Mouse (Mus musculus) limb, embryonic 11.5 days (tissue): ENCODE results near the gene Grwd1. TPM values are rescaled to one million over a fixed set of nuclear protein-coding genes. Genes with fewer than 3 reads are reported as not detected.
A peak's percentile ranks its signal among the peaks of the same experiment; 100 is the strongest.

Experiments
- ATAC-seq: fragments of 200-750 bp; cut with Nextera tagmentation; 2 replicates; pipeline ENCODE4 v1.8.0; 2017; ENCODE audit warnings: low read depth; ENCODE audit not compliant: insufficient number of reproducible peaks, low FRiP score, low TSS enrichment
- DNase-seq: peaks from one replicate; pipeline ENCODE4 v3.0.0-alpha.2; 2015; ENCODE audit warnings: low spot score
- H3K27ac ChIP-seq: fragments of 300-500 bp; sonication (generic); replicated peaks from 2 replicates; pipeline ENCODE4 v1.5.1; 2014; ENCODE audit warnings: low read depth, mild to moderate bottlenecking, low read length
- H3K27me3 ChIP-seq: fragments of 300-500 bp; sonication (generic); 2 replicates; pipeline ENCODE4 v1.6.1; 2014; ENCODE audit warnings: mild to moderate bottlenecking, low read length, mixed read lengths; ENCODE audit not compliant: control insufficient read depth, insufficient read depth
- H3K36me3 ChIP-seq: fragments of 300-500 bp; sonication (generic); 2 replicates; pipeline ENCODE4 v1.6.1; 2014; ENCODE audit warnings: mild to moderate bottlenecking, low read length, moderate library complexity, mixed read lengths; ENCODE audit not compliant: control insufficient read depth, insufficient read depth
- H3K4me1 ChIP-seq: fragments of 300-500 bp; sonication (generic); 2 replicates; pipeline ENCODE4 v1.6.1; 2014; ENCODE audit warnings: low read length, mixed read lengths; ENCODE audit not compliant: control insufficient read depth, insufficient read depth
- H3K4me2 ChIP-seq: fragments of 300-500 bp; sonication (generic); 2 replicates; pipeline ENCODE4 v1.6.1; 2014; ENCODE audit warnings: low read depth, mild to moderate bottlenecking, moderate library complexity; ENCODE audit not compliant: severe bottlenecking
- H3K4me3 ChIP-seq: fragments of 300-500 bp; sonication (generic); 2 replicates; pipeline ENCODE4 v1.5.1; 2014; ENCODE audit warnings: low read depth, low read length
- H3K9ac ChIP-seq: fragments of 300-500 bp; sonication (generic); 2 replicates; pipeline ENCODE4 v1.6.1; 2014; ENCODE audit warnings: mild to moderate bottlenecking, low read length
- H3K9me3 ChIP-seq: fragments of 300-500 bp; sonication (generic); 2 replicates; pipeline ENCODE4 v1.6.1; 2016; ENCODE audit warnings: low read length; ENCODE audit not compliant: control insufficient read depth
- WGBS: fragments of 180-500 bp; shearing (Covaris S2); extraction: QIAGEN DNeasy Blood & Tissue Kit; methylation state at CpG from one replicate; pipeline ENCODE4 v1.1.7; 2014; 5-methylcytosine and 5-hydroxymethylcytosine counted together
- polyA plus RNA-seq: library from polyadenylated mRNA; unstranded; fragments of >200 nt; fragmentation: Nextera tagmentation; extraction: Ambion mirVana; gene quantifications from 2 replicates; pipeline ENCODE4 v1.2.1, GENCODE M21; 2014

The Grwd1 gene
- polyA plus RNA-seq, 1 experiment from 2014 or later, result 94.3 TPM

DNA sequence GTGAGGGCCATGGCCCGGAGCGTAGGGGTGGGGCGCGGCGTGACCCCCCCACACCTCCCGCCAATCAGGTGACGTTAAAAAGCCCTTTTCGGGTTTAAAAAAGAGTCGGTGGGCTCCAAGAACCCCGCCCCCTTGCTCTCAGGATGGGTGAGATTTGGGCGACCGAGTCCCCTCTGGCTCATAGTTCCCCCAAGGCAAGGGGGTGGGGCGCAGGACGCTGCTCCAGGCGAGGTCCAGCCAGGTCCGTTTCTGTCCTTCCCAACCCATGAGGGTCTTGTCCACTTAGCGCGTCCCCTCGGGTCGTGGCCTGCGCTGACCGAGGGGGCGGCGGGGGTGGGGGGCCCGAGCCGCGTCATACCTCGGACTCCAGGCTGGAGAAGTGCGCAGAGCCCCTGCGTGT, 1.7 kb upstream of the Grwd1 start:
- H3K4me2 ChIP-seq, result peak overlapping the region; percentile 43
- WGBS, result 11% methylated on average over 30 of the region's 30 CpGs
- ATAC-seq, result no peak
- H3K27ac ChIP-seq, result no peak overlapping the region
- H3K9ac ChIP-seq, result no peak overlapping the region
- peaks cover 12% of the 10 kb centered on the region for H3K4me1 ChIP-seq
- DNase-seq, result no peak
- peak overlapping the region; percentile 28; the same call in 1 of the 2 replicates for H3K4me3 ChIP-seq
- H3K36me3 ChIP-seq, result peaks cover 4% of the 10 kb centered on the region; the same call in 1 of the 2 replicates
- H3K27me3 ChIP-seq, result peaks cover 46% of the 10 kb centered on the region
- H3K9me3 ChIP-seq, result no peaks in the 10 kb centered on the region; the same call in 1 of the 2 replicates

DNA sequence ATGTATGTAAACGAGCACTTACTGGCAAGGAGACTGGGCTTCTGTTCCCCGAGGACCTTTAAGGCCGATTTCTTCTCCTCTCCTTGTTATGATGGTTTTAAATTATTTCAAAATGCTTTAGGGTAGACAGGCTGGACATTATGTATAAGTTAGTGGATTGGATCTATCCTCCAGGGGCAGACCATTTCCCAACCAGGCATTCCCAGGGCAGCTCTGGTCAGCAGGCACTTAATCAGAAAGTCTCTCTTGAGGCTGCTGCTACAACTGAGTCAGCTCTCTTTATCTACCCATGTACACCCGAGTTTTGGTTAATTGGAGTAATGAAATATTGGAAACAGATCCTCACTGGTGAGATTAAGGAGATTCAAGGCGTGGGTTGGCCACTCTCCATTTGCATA, 383 bp upstream of the Grwd1 start:
- H3K4me2 ChIP-seq, result peak overlapping the region; percentile 66
- WGBS, result 21% methylated on average over 5 of the region's 5 CpGs
- ATAC-seq, result no peak
- peaks cover 13% of the 10 kb centered on the region; the same call in 1 of the 2 replicates for H3K36me3 ChIP-seq
- H3K27ac ChIP-seq, result no peak overlapping the region
- DNase-seq, result no peak
- H3K9ac ChIP-seq, result no peak overlapping the region
- H3K27me3 ChIP-seq, result peaks cover 46% of the 10 kb centered on the region
- H3K4me1 ChIP-seq, result peaks cover 12% of the 10 kb centered on the region
- H3K4me3 ChIP-seq, result peak overlapping the region; percentile 95
- no peaks in the 10 kb centered on the region; the same call in 1 of the 2 replicates for H3K9me3 ChIP-seq

DNA sequence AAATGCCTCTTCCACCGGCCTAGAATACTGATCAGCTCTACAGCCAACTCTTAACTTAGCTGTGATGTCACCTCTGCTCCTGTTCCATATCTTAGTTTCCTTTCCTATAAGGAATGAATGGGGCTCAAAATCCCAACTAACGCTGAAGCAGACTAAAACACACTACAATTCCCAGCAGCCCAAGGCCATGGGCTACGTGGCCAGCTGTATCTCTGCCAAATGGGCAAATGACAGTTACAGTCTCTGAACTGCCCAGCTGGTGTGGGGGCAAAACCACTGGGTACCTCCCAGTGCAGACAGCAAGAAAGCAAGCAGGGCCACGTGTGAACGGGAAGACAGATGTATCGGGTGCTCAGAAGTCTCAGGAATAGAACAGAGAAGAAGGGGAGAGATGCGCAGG, 4.1 kb downstream of the Grwd1 start:
- H3K9ac ChIP-seq, result no peak overlapping the region
- ATAC-seq, result no peak
- H3K36me3 ChIP-seq, result peaks cover 27% of the 10 kb centered on the region
- no peak for DNase-seq
- H3K27me3 ChIP-seq, result peaks cover 6% of the 10 kb centered on the region
- no peak overlapping the region for H3K4me2 ChIP-seq
- no peak overlapping the region for H3K27ac ChIP-seq
- no peaks in the 10 kb centered on the region for H3K9me3 ChIP-seq
- no peak overlapping the region for H3K4me3 ChIP-seq
- 93% methylated on average over 7 of the region's 7 CpGs for WGBS
- H3K4me1 ChIP-seq, result peaks cover 6% of the 10 kb centered on the region

DNA sequence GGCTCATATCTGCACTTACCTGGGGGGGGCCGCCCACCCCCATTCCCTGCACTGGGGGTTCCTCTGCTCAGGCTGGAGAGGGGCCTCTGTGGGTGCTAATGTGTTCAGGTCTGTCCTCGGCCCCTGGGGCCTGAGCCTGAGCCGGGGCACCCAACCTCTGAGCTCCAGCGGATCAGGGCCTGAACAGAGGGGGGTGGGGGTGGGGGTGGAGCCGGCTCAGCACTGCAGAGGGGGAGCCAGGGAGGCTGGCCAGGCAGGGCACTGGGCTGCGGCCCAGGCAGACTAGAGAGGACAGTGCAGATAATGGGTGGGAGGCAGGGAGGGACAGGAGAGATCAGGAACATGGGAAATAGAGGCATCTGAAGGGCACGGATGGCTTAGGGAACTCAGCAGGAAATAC, 6.1 kb downstream of the Grwd1 start, which contains the start of gene Kcnj14:
TSS of gene Kcnj14 (minus strand) at position 185 of the 400 bp plus-strand sequence.
- no peak within 1 kb of the TSS for H3K27ac ChIP-seq
- H3K4me1 ChIP-seq, result peaks cover under 1% of the 10 kb centered on the region; the same call in 1 of the 2 replicates
- no peaks in the 10 kb centered on the region for H3K9me3 ChIP-seq
- no peaks in the 10 kb centered on the region for H3K27me3 ChIP-seq
- H3K36me3 ChIP-seq, result peaks cover 27% of the 10 kb centered on the region
- H3K4me2 ChIP-seq, result no peak within 1 kb of the TSS
- H3K4me3 ChIP-seq, result no peak within 1 kb of the TSS
- DNase-seq (no peak), ATAC-seq (no peak)
- 67% methylated on average over 7 of the region's 7 CpGs for WGBS
- H3K9ac ChIP-seq, result no peak within 1 kb of the TSS

DNA sequence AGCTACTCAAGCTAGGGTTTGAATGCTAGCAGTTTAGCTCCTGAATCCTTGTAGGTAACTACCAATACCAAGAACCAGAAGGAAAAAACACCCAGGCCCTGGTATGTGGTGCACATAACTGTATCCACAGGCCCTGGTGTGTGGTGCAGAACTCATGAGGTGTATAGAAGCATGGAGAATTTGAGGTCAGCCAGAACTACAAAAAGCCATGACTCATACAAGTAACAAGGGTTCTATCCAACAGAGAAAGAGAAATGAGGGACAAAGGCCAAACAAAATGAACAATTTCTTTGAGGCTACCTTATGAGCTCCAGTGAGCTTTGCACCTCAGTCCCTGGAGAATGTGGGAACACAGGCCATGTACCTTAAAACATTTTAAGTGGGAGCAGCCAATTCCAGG, 9.8 kb downstream of the Grwd1 start:
- H3K9ac ChIP-seq, result no peak overlapping the region
- ATAC-seq, result no peak
- no peak overlapping the region for H3K4me3 ChIP-seq
- peaks cover 13% of the 10 kb centered on the region for H3K36me3 ChIP-seq
- H3K4me1 ChIP-seq, result no peaks in the 10 kb centered on the region
- no peaks in the 10 kb centered on the region for H3K9me3 ChIP-seq
- no peak overlapping the region for H3K27ac ChIP-seq
- H3K27me3 ChIP-seq, result no peaks in the 10 kb centered on the region
- DNase-seq, result no peak
- H3K4me2 ChIP-seq, result no peak overlapping the region

DNA sequence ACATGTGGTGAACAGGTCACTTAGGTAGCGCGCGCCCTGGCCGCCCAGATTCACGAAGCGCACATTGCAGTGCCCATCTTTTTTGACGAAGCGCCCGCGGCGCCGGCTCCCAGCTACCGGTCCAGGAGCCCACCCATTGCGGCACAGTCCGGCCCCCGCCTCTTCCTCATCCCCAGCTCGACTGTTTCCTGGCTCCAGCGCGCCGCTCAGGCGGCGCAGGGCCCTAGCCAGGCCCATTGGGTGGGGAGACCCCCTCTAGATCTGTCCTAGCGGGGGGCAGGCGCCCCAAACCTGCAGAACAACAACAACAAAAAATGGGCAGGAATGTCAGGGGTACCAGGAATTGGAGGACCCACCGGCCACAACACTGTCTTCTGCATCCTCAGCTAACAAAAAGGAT, 10.9 kb downstream of the Grwd1 start:
- WGBS, result 9% methylated on average over 25 of the region's 25 CpGs
- DNase-seq (no peak), ATAC-seq (no peak)
- Histone ChIP-seq H3K4me1 (peaks cover 8% of the 10 kb centered on the region), H3K36me3 (peaks cover 5% of the 10 kb centered on the region), H3K9ac (peak overlapping the region; percentile 40), H3K27ac (no peak overlapping the region), H3K4me2 (peak overlapping the region; percentile 27; the same call in 1 of the 2 replicates), H3K27me3 (no peaks in the 10 kb centered on the region), H3K4me3 (peak overlapping the region; percentile 8; the same call in 1 of the 2 replicates), H3K9me3 (no peaks in the 10 kb centered on the region)

DNA sequence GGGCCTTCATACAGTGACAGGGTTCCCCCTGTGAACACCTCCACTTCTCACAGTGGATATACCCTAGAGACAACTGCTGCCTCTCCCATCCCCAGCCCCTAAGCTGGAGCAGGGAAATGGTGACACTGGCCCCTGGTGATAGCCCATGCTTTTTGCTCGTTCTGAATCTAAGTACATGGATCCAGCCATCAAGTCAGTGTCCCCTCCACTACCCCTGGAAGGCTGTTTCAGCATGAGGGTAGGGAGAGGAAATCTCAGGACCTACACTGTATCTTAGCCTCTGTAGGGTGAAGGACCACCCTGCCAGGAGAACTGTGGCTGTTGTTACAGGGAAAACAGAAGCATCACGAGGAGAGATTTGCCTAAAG, 14.8 kb downstream of the Grwd1 start:
- DNase-seq (no peak), ATAC-seq (no peak)
- peaks cover 15% of the 10 kb centered on the region; the same call in 1 of the 2 replicates for H3K36me3 ChIP-seq
- WGBS, result 56% methylated on average over 2 of the region's 2 CpGs
- H3K9me3 ChIP-seq, result no peaks in the 10 kb centered on the region
- peaks cover 17% of the 10 kb centered on the region for H3K4me1 ChIP-seq
- no peak overlapping the region for H3K27ac ChIP-seq
- H3K27me3 ChIP-seq, result no peaks in the 10 kb centered on the region
- H3K4me3 ChIP-seq, result no peak overlapping the region
- no peak overlapping the region for H3K9ac ChIP-seq
- no peak overlapping the region for H3K4me2 ChIP-seq

DNA sequence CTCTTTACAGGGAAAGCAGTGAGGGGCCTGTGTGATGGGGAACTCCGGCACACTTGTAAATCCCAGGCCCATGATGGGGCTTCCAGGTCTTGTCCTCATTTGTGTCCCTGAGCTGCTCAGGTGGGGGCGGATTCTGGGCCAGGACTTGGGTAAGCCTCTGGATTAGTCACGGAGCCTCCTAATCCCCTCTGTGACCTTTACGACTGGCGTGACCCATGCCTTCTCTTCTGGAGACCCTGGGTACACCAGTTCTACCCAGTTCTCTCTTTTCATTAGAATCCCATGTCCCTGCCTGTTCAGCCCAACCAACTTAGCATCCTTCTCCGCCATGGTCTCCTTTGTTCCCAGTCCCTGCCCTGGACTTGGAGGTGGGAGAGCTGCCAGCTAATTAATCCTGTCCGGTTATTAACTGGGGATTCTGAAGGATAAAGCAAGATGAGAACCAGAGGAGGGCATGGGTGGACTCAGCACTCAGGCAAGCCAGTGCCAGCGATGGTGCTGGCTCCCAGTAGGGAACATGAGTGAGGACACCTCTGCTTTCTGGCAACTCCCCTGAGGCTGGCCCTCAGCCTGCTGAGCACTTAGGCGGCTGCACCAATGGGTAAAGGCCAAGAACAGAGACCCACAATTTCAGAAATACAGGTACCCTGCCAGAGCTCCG, 15.3 kb downstream of the Grwd1 start:
- no peak overlapping the region for H3K27ac ChIP-seq
- no peak overlapping the region; the same call in 1 of the 2 replicates for H3K4me2 ChIP-seq
- no peak overlapping the region for H3K9ac ChIP-seq
- H3K27me3 ChIP-seq, result no peaks in the 10 kb centered on the region
- 56% methylated on average over 10 of the region's 10 CpGs for WGBS
- H3K36me3 ChIP-seq, result peaks cover 20% of the 10 kb centered on the region; the same call in 1 of the 2 replicates
- 0 out of 2 replicates have a peak overlapping the region, but pooled peaks have one; percentile 84 for H3K4me3 ChIP-seq
- no peak for ATAC-seq
- H3K4me1 ChIP-seq, result peaks cover 17% of the 10 kb centered on the region
- DNase-seq, result no peak
- H3K9me3 ChIP-seq, result no peaks in the 10 kb centered on the region
